Mouse (Mus musculus) layer of hippocampus, adult 8-10 months (tissue): ENCODE measurements at regions not wholly inside any gene's neighbourhood (a gene's known extent, or its start where the extent isn't known, plus 50 kb on each side); places are given as distances from the start of the nearest gene placed in this dataset.
A peak's percentile ranks its signal among the peaks of the same experiment; 100 is the strongest.

Experiments used
- DNase-seq, 2 experiments: peaks; one replicate each; pipeline ENCODE4 v3.0.0; 2022; ENCODE audit warnings: low spot score in 2 of 2

DNA sequence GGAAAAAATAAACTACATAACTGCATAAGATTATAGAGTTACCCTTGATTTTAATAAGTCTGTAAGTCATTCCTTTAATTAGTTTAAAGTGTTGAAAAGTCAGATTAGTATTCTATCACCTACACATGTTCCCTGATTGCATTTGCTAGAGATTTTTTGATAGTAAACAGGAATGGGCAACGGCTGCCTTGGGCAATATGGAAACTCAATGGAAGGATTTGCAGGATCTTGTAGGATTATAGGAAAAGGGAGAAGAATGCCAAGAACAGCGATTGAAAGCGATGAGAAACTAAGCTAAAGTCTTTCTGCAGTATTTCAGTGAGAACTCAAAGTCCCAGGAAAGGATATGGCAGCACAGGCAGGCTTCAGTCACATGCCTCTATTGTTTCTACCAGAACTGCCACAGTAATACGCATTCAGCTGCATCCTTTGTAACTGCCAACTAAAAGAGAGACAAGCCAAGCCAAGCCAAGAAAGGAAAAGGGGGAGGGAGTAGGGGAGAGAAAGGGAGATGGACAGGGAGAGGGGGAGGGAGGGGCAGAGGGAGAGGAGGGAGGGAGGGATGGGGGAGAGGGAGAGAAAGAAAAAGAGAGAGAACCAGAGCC, 340.3 kb downstream of the Kif16b start:
- peak in 1 of 2 experiments; percentile 12 for DNase-seq

- no peak for DNase-seq
These were observed 340.9 kb downstream of the Kif16b start for GRCm38 (mm10) chr2:142560400-142560799.

- DNase-seq, result no peak
These were observed 341.4 kb downstream of the Kif16b start for GRCm38 (mm10) chr2:142559946-142560345.

DNA sequence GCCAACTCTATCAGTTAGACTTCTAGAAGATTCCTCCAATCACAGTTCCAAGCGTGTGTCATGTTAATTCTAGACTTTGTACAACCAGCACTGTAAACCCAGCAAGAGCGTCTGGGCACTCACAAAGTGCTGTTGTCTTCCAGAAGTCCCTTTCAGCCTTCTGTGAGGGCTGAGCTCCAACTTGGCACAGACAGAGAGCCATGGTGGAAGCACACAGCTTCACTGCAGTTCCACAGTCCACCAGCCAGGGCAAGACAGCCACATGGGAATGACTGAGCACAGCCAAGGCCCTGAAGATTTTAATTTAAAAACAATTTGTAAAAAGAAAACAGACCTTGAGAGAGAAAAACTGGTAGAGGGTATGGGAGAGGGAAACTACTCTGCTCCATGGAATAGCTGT, 346.5 kb downstream of the Kif16b start:
- DNase-seq, result peak; percentile 33 to 55

GRCm38 (mm10) chr2:142551690-142552089, 349.6 kb downstream of the Kif16b start:
- DNase-seq, result no peak

- no peak for DNase-seq
These were observed 352.6 kb downstream of the Kif16b start for GRCm38 (mm10) chr2:142548766-142549165.

DNA sequence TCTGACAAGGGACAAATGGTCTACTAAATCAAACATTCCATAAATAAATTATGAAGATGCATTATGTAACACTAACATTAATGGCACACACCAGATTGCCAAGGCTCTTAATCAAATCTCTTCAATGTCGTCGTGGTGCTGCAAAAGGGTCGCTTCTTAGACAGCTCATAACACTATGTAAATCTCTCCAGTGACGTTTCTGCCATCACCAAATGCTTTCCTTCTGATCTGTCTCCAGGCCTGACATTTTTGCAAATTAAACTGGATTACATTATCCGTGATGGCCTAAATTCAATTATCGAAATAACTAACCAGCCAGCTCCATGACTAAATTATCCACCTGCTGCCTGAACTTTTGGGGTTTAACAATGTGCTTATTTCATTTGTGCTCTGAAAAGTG, 356.4 kb downstream of the Kif16b start:
- peak in 1 of 2 experiments; percentile 5 for DNase-seq

DNA sequence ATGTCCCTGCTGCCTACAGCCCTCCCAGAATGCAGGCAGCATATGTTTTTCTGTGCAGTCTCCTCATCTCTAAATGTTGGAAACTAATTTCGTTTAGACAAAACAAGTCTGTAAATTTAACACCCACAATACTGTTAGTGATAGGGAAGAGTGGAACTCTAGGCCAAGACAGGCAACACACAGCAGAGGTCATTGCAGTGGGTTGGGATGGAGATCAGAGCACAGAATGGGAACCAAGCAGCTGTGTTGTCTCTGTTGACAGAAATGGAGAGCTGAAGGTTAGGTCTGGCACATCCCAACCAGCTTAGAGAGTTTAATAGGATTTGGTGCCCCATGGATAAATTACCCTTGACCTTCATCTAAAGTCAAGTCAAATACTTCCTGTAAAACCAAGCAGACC, 361.4 kb downstream of the Kif16b start:
- DNase-seq, result no peak

GRCm38 (mm10) chr2:142533555-142533954, 367.8 kb downstream of the Kif16b start:
- no peak for DNase-seq

DNA sequence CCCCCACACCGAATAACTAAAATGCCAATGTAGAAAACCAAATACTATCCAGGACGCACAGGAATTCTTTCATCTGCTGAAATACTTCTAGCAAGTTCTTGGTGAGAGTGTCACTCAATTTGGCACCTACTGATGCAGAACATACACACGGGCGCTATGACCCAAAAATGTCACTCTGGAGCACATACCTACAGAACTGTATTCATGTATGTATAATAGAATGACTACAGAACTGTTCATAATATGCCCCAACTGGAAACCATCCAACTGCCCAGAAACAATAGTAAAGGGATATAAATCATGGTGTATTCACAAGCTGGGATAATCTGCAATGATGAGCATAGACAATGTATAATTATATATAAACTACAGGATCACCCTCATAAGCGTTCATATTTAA, 378.9 kb downstream of the Kif16b start:
- DNase-seq, result no peak

DNA sequence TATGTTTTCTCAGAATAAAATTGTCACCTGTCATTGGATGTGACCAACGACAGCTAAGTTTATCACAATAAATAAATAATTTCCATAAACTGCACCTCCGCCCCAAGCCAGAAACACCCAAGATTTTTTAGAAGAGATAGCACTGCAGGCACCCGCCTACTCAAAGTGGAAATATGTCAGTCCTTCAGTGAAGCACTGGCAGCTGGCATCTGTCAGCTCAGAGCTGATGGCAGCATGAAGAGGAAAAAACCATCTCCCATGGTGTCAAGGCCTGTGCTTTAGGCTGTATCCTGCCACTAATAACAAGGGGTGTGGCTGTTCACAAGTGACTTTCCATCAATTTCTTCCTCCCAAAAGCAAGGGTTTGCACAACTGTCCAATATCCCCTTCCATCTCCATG, 383.6 kb downstream of the Kif16b start:
- DNase-seq, result peak; percentile 33 to 38

DNA sequence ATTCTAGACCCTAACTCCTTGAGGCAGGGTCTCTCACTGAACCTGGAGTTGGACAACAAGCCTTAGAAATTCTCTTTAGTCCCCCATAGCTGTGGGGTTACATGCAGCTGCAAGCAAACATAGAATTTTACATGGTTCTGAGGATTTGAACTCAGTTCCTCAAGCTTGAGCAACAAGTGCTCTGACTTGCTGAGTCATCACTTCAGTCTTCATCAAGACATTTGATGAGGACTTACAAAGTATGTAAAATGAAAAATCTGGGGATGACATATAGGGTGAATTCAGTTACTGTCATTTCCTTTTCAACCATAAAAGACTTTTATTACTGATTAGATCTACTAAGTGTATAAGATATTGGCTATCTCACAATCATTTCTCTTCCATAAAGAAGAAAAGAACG, 396.1 kb downstream of the Kif16b start:
- DNase-seq, result no peak
